Mouse (Mus musculus) CH12.LX (cell line): ENCODE data around the gene Vgll3. TPM values are rescaled to one million over a fixed set of nuclear protein-coding genes. Genes with fewer than 3 reads are reported as not detected.

Experiments used
- DNase-seq: peaks from one replicate; pipeline ENCODE4 v3.0.0-alpha.2; 2013; ENCODE audit errors: extremely low read depth
- H3K27ac ChIP-seq: 2 replicates; pipeline ENCODE4 v1.5.1; 2012; ENCODE audit warnings: low read depth, mild to moderate bottlenecking, control low read depth, moderate library complexity; ENCODE audit not compliant: insufficient read depth
- H3K27me3 ChIP-seq: replicated peaks from 2 replicates; pipeline ENCODE3; 2012; ENCODE audit warnings: inconsistent platforms
- H3K36me3 ChIP-seq, 2 experiments: replicated peaks in 1 of 2; 2 replicates each; pipeline versions ENCODE3 to v1.6.1; 2012; ENCODE audit warnings: inconsistent platforms in 1 of 2, low read length in 1 of 2, mild to moderate bottlenecking in 1 of 2, mixed read lengths in 1 of 2, moderate library complexity in 1 of 2; ENCODE audit not compliant: control insufficient read depth in 1 of 2, insufficient read depth in 1 of 2
- H3K4me1 ChIP-seq, 2 experiments: 2 replicates each; pipeline ENCODE4 v1.6.1; 2012; ENCODE audit warnings: inconsistent platforms in 1 of 2, moderate library complexity in 1 of 2; ENCODE audit not compliant: insufficient read depth in 2 of 2, control insufficient read depth in 1 of 2
- H3K4me2 ChIP-seq: 2 replicates; pipeline ENCODE4 v1.6.1; 2012; ENCODE audit warnings: low read depth, mild to moderate bottlenecking, control low read depth; ENCODE audit not compliant: poor library complexity, insufficient read depth, severe bottlenecking
- H3K4me3 ChIP-seq, 3 experiments: fragments of 150-350 bp in 1 of 3; sonication (generic) in 1 of 3; replicated peaks in 1 of 3; 2 replicates each; pipeline versions ENCODE3 to v1.5.1; 2011 to 2012; ENCODE audit warnings: low read depth in 2 of 3, low read length in 2 of 3, mild to moderate bottlenecking in 2 of 3, moderate library complexity in 2 of 3, control low read depth in 1 of 3, improper control_type of control experiment in 1 of 3, inconsistent platforms in 1 of 3, mixed read lengths in 1 of 3; ENCODE audit not compliant: poor library complexity in 1 of 3
- H3K79me2 ChIP-seq: replicated peaks from 2 replicates; pipeline ENCODE4 v1.6.1; 2012; ENCODE audit warnings: mild to moderate bottlenecking, moderate library complexity; ENCODE audit not compliant: control insufficient read depth, poor library complexity, insufficient read depth, severe bottlenecking; ENCODE audit errors: extremely low read depth
- H3K9ac ChIP-seq: 2 replicates; pipeline ENCODE4 v1.6.1; 2012; ENCODE audit warnings: low read depth, mild to moderate bottlenecking, control low read depth, moderate library complexity; ENCODE audit not compliant: insufficient read depth
- H3K9me3 ChIP-seq: replicated peaks from 2 replicates; pipeline ENCODE3; 2012; ENCODE audit warnings: low read length, inconsistent platforms, mixed read lengths
- CHD1 ChIP-seq: IDR thresholded peaks from 2 replicates; pipeline ENCODE4 v1.6.1; 2012; ENCODE audit warnings: low read depth, low read length, improper control_type of control experiment, inconsistent platforms
- CHD2 ChIP-seq: IDR thresholded peaks from 2 replicates; pipeline ENCODE4 v1.6.1; 2011; ENCODE audit warnings: low read length, improper control_type of control experiment
- CTCF ChIP-seq, 2 experiments: IDR thresholded peaks in 1 of 2; conservative IDR thresholded peaks in 1 of 2; 2 replicates each; pipeline ENCODE4 v1.5.1; 2011 to 2012; ENCODE audit warnings: low read depth in 2 of 2, low read length in 2 of 2, improper control_type of control experiment in 1 of 2, inconsistent platforms in 1 of 2, mild to moderate bottlenecking in 1 of 2, moderate library complexity in 1 of 2
- ELF1 ChIP-seq: IDR thresholded peaks from 2 replicates; pipeline ENCODE4 v1.6.1; 2014; ENCODE audit warnings: low read depth, mild to moderate bottlenecking, inconsistent platforms, low read length, improper control_type of control experiment
- ETS1 ChIP-seq: conservative IDR thresholded peaks from 2 replicates; pipeline ENCODE4 v1.6.1; 2012; ENCODE audit warnings: low read depth, mild to moderate bottlenecking, inconsistent platforms, low read length, improper control_type of control experiment, moderate library complexity
- IRF4 ChIP-seq: IDR thresholded peaks from 2 replicates; pipeline ENCODE4 v1.6.1; 2014; ENCODE audit warnings: low read depth, mild to moderate bottlenecking, inconsistent platforms, low read length, improper control_type of control experiment
- KAT2A ChIP-seq: IDR thresholded peaks from 2 replicates; pipeline ENCODE4 v1.6.1; 2012; ENCODE audit warnings: low read length, improper control_type of control experiment, inconsistent platforms; ENCODE audit not compliant: insufficient replicate concordance
- MAFK ChIP-seq: IDR thresholded peaks from 2 replicates; pipeline ENCODE4 v1.6.1; 2011; ENCODE audit warnings: low read length, improper control_type of control experiment; ENCODE audit not compliant: insufficient replicate concordance
- MAX ChIP-seq: IDR thresholded peaks from 2 replicates; pipeline ENCODE4 v1.6.1; 2011; ENCODE audit warnings: low read length, improper control_type of control experiment
- MEF2A ChIP-seq: IDR thresholded peaks from 2 replicates; pipeline ENCODE4 v1.6.1; 2014; ENCODE audit warnings: low read depth, mild to moderate bottlenecking, inconsistent platforms, low read length, improper control_type of control experiment, borderline replicate concordance
- MXI1 ChIP-seq: IDR thresholded peaks from 2 replicates; pipeline ENCODE4 v1.6.1; 2011; ENCODE audit warnings: mild to moderate bottlenecking, low read depth, low read length, improper control_type of control experiment
- NELFE ChIP-seq: IDR thresholded peaks from 2 replicates; pipeline ENCODE4 v1.6.1; 2011; ENCODE audit warnings: low read depth, low read length, improper control_type of control experiment
- NRF1 ChIP-seq: IDR thresholded peaks from 2 replicates; pipeline ENCODE4 v1.6.1; 2014; ENCODE audit warnings: low read depth, mild to moderate bottlenecking, inconsistent platforms, low read length, improper control_type of control experiment, moderate library complexity
- POLR2AphosphoS2 ChIP-seq: IDR thresholded peaks from 2 replicates; pipeline ENCODE4 v1.6.1; 2011; ENCODE audit warnings: low read depth, low read length, improper control_type of control experiment
- RAD21 ChIP-seq: IDR thresholded peaks from 2 replicates; pipeline ENCODE4 v1.6.1; 2011; ENCODE audit warnings: low read depth, mild to moderate bottlenecking, low read length, improper control_type of control experiment, moderate library complexity
- TBP ChIP-seq: conservative IDR thresholded peaks from 2 replicates; pipeline ENCODE4 v1.6.1; 2011; ENCODE audit warnings: low read depth, low read length, improper control_type of control experiment
- TCF12 ChIP-seq: IDR thresholded peaks from 2 replicates; pipeline ENCODE4 v1.6.1; 2014; ENCODE audit warnings: low read depth, mild to moderate bottlenecking, inconsistent platforms, low read length, improper control_type of control experiment
- UBTF ChIP-seq: IDR thresholded peaks from 2 replicates; pipeline ENCODE4 v1.6.1; 2012; ENCODE audit warnings: low read depth, mild to moderate bottlenecking, inconsistent platforms, low read length, improper control_type of control experiment, moderate library complexity
- ZKSCAN1 ChIP-seq: IDR thresholded peaks from 2 replicates; pipeline ENCODE4 v1.6.1; 2012; ENCODE audit warnings: low read depth, inconsistent platforms, low read length, improper control_type of control experiment, borderline replicate concordance
- ZNF384 ChIP-seq: IDR thresholded peaks from 2 replicates; pipeline ENCODE4 v1.6.1; 2012; ENCODE audit warnings: low read depth, low read length, improper control_type of control experiment, inconsistent platforms
- dilution Hi-C: fragments of 300-500 bp; cut with MboI; formaldehyde crosslinking; loops from 2 replicates; pipeline ENCODE4 v1.14.3; 2020; ENCODE audit warnings: low sequenced_read_pairs; ENCODE audit not compliant: extremely low pct_unique_long_range_greater_than_20kb, extremely low pct_ligation_motif_present
- in situ Hi-C: fragments of 300-500 bp; cut with MboI; formaldehyde crosslinking; loops from 3 replicates; pipeline ENCODE4 v1.14.3; 2019; ENCODE audit warnings: low sequenced_read_pairs, low pct_ligation_motif_present, low pct_unique_long_range_greater_than_20kb, mixed read lengths
- polyA plus RNA-seq: library from polyadenylated mRNA; unstranded; fragments of >175 nt; gene quantifications from 2 replicates; pipeline ENCODE4 v1.2.1, GENCODE M21; 2012; ENCODE audit warnings: low read depth; ENCODE audit not compliant: insufficient read length
- total RNA-seq, 2 experiments: library from RNA; depleted of rRNA; stranded (reverse); fragments of 300-350 nt in 1 of 2; fragments of >200 nt in 1 of 2; gene quantifications; 2 replicates each; pipeline ENCODE4 v1.2.3; 2012 to 2014

Gene Vgll3
- total and polyA plus RNA-seq, 3 experiments, result not detected

GRCm38 (mm10) chr16:65785959-65786358, 29.1 kb upstream of the Vgll3 start:
- Histone ChIP-seq H3K36me3 (no peaks in the 10 kb centered on the region), H3K27ac (no peak overlapping the region), H3K4me1 (no peaks in the 10 kb centered on the region), H3K9me3 (peaks cover 4% of the 10 kb centered on the region), H3K79me2 (no peaks in the 10 kb centered on the region), H3K9ac (no peak overlapping the region), H3K4me2 (no peak overlapping the region), H3K27me3 (no peaks in the 10 kb centered on the region), H3K4me3 (no peak overlapping the region)
- TF ChIP-seq KAT2A (no peak), ZNF384 (no peak), MXI1 (no peak), MAFK (no peak), CHD1 (no peak), IRF4 (no peak), NELFE (no peak), MEF2A (no peak), MAX (no peak), ZKSCAN1 (no peak), NRF1 (no peak), ETS1 (no peak), POLR2AphosphoS2 (no peak), CTCF (conservative IDR thresholded peaks at IDR 0.05 in 1 of 2, IDR thresholded peaks at IDR 0.05 in 1 of 2; ENCODE audit: low read depth in 2 of 2, low read length in 2 of 2) (no peak), ELF1 (no peak), TCF12 (no peak), CHD2 (no peak), TBP (no peak), UBTF (no peak), RAD21 (no peak)
- dilution Hi-C loops (no loop called here), in situ Hi-C loops (no loop called here)
- DNase-seq, result no peak

- H3K27me3 ChIP-seq, result no peaks in the 10 kb centered on the region
- H3K9ac ChIP-seq, result no peak overlapping the region
- peaks cover 61% of the 10 kb centered on the region for H3K9me3 ChIP-seq
- no peak for TF ChIP-seq ZNF384
- TF ChIP-seq POLR2AphosphoS2, result no peak
- no peak overlapping the region for H3K27ac ChIP-seq
- H3K36me3 ChIP-seq, result no peaks in the 10 kb centered on the region
- H3K4me1 ChIP-seq, result no peaks in the 10 kb centered on the region
- no peak overlapping the region for H3K4me2 ChIP-seq
- dilution Hi-C loops (no loop called here), in situ Hi-C loops (no loop called here)
- no peaks in the 10 kb centered on the region for H3K79me2 ChIP-seq
- DNase-seq, result no peak
- H3K4me3 ChIP-seq, result no peak overlapping the region
Measured at GRCm38 (mm10) chr16:65816059-65816458, 1.0 kb downstream of the Vgll3 start.
